Mouse (Mus musculus) CD4-positive helper T cell, adult 2 months (primary cell): ENCODE measurements around the gene Nob1.
A peak's percentile ranks its signal among the peaks of the same experiment; 100 is the strongest.

Experiments
- DNase-seq: peaks from one replicate; pipeline ENCODE4 v3.0.0-alpha.2; 2012; ENCODE audit warnings: low read depth, missing footprints, low spot score

The Nob1 gene

GRCm38 (mm10) chr8:107435962-107436831 is 11.3 kb upstream of the Nob1 start, which contains the start of gene Wwp2:
Wwp2 (plus strand) TSS chr8:107436365.
- peak; percentile 86 for DNase-seq

GRCm38 (mm10) chr8:107435421-107435961 is 10.6 kb upstream of the Nob1 start:
- no peak for DNase-seq

GRCm38 (mm10) chr8:107430821-107431220 is 6.0 kb upstream of the Nob1 start:
- DNase-seq, result no peak

- no peak for DNase-seq
Observed at GRCm38 (mm10) chr8:107425230-107425597, 363 bp upstream of the Nob1 start.

GRCm38 (mm10) chr8:107424176-107424575 is 675 bp downstream of the Nob1 start:
- DNase-seq, result no peak

- no peak for DNase-seq
Observed at GRCm38 (mm10) chr8:107417001-107417400, 7.8 kb downstream of the Nob1 start.

GRCm38 (mm10) chr8:107413881-107414280 is 11.0 kb downstream of the Nob1 start:
- DNase-seq, result no peak

GRCm38 (mm10) chr8:107412552-107412951 is 12.3 kb downstream of the Nob1 start:
- DNase-seq, result no peak

- DNase-seq, result peak; percentile 36
Observed at GRCm38 (mm10) chr8:107411391-107411790, 13.5 kb downstream of the Nob1 start.

GRCm38 (mm10) chr8:107405935-107406334 is 18.9 kb downstream of the Nob1 start:
- no peak for DNase-seq

GRCm38 (mm10) chr8:107404057-107404456 is 20.8 kb downstream of the Nob1 start:
- no peak for DNase-seq

GRCm38 (mm10) chr8:107403038-107403781 is 21.6 kb downstream of the Nob1 start, which contains the start of gene Nqo1:
Nqo1 (minus strand) TSS chr8:107403206.
- peak; percentile 53 for DNase-seq

- DNase-seq, result no peak
Observed at GRCm38 (mm10) chr8:107401866-107402265, 23.0 kb downstream of the Nob1 start.

GRCm38 (mm10) chr8:107399495-107399894 is 25.4 kb downstream of the Nob1 start:
- DNase-seq, result no peak

GRCm38 (mm10) chr8:107397665-107398064 is 27.2 kb downstream of the Nob1 start:
- DNase-seq, result no peak

GRCm38 (mm10) chr8:107396106-107396670 is 28.7 kb downstream of the Nob1 start:
- no peak for DNase-seq

- no peak for DNase-seq
Observed at GRCm38 (mm10) chr8:107395397-107395796, 29.5 kb downstream of the Nob1 start.

- DNase-seq, result no peak
Observed at GRCm38 (mm10) chr8:107391136-107391516, 33.7 kb downstream of the Nob1 start.

- no peak for DNase-seq
Observed at GRCm38 (mm10) chr8:107390476-107391135, 34.2 kb downstream of the Nob1 start.

GRCm38 (mm10) chr8:107389557-107389956 is 35.3 kb downstream of the Nob1 start:
- DNase-seq, result no peak

- DNase-seq, result peak; percentile 36
Observed at GRCm38 (mm10) chr8:107387861-107388260, 37.0 kb downstream of the Nob1 start.
